Mouse (Mus musculus) heart, adult 2 months (tissue): ENCODE data around the gene Padi3.

Source experiments
- CTCF ChIP-seq: fragments of 200-600 bp; IDR thresholded peaks from 2 replicates; pipeline ENCODE4 v1.8.1; 2022; ENCODE audit warnings: antibody characterized with exemption, mild to moderate bottlenecking, moderate library complexity
- EP300 ChIP-seq: fragments of 200-500 bp; IDR thresholded peaks from 2 replicates; pipeline ENCODE4 v1.6.1; 2011; ENCODE audit warnings: low read depth, low read length, control low read depth; ENCODE audit not compliant: insufficient read depth
- POLR2A ChIP-seq: fragments of 200-500 bp; IDR thresholded peaks from 2 replicates; pipeline ENCODE4 v1.6.1; 2011; ENCODE audit warnings: mild to moderate bottlenecking, low read depth, low read length, control low read depth; ENCODE audit not compliant: insufficient read depth

GRCm38 (mm10) chr4:140812191-140812590 lies 1.7 kb upstream of the Padi3 start:
- TF ChIP-seq EP300 (no peak), CTCF (no peak), POLR2A (no peak)
